Mouse (Mus musculus) lung, adult 2 months (tissue): ENCODE data around the gene Atp2c2. TPM values are rescaled to one million over a fixed set of nuclear protein-coding genes. Genes with fewer than 3 reads are reported as not detected.

Experiments used
- DNase-seq: peaks from one replicate; pipeline ENCODE4 v3.0.0; 2022
- H3K4me1 ChIP-seq: fragments of 200-500 bp; 2 replicates; pipeline ENCODE4 v1.6.1; 2011; ENCODE audit warnings: low read length; ENCODE audit not compliant: control insufficient read depth, insufficient read depth
- H3K4me3 ChIP-seq: fragments of 200-500 bp; replicated peaks from 2 replicates; pipeline ENCODE3; 2011; ENCODE audit warnings: low read depth, mild to moderate bottlenecking, control low read depth, low read length; ENCODE audit errors: extremely low read depth
- CTCF ChIP-seq: fragments of 200-500 bp; IDR thresholded peaks from 2 replicates; pipeline ENCODE4 v1.5.1; 2011; ENCODE audit warnings: mild to moderate bottlenecking, low read length, control low read depth; ENCODE audit not compliant: insufficient read depth
- POLR2A ChIP-seq: fragments of 200-500 bp; IDR thresholded peaks from 2 replicates; pipeline ENCODE4 v1.6.1; 2011; ENCODE audit warnings: low read depth, mild to moderate bottlenecking, control low read depth, low read length, borderline replicate concordance; ENCODE audit errors: extremely low read depth
- WGBS: fragments of 180-500 bp; shearing (Covaris S2); methylation state at CpG from one replicate; pipeline ENCODE4 v1.1.7; 2018; 5-methylcytosine and 5-hydroxymethylcytosine counted together
- polyA plus RNA-seq: library from polyadenylated mRNA; depleted of rRNA; stranded (reverse); fragments of >200 nt; gene quantifications from 2 replicates; pipeline ENCODE4 v1.2.3, GENCODE M21; 2012

Gene Atp2c2
- polyA plus RNA-seq, 1 experiment: 7.2 TPM

DNA sequence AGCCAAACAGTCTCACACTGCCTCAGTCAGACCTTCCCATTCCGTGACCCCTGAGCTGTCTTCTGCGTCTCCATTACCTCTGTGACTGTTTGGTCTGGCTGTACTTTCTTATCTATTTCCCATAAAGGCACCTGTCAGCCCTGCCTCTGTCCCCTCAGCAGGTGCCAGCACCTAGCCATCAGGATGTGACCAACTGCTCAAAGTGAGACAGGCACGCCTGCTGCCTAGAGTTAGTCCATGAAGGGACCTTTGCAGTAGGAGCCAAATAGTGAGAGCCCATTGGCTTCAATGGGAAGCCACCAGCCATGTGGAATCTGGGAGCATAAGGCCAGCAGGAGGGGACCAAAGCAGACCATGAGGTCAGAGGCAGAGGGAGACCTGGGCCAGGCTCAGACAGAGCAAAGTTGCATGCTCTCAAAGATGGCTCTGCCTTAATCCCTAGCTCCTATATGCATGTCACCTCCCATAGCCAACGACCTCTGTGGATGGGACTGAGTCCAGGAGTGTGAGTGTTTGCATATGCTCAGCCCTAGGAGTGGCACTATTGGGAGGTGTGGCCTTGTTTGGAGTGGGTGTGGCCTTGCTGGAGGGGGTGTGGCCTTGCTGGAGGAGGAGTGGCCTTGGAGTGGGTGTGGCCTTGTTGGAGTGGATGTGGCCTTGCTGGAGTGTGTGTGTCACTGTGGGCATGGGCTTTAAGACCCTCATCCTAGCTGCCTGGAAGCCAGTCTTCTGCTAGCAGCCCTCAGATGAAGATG lies 81.5 kb downstream of the Atp2c2 start:
- H3K4me3 ChIP-seq: no peak overlapping the region
- TF ChIP-seq CTCF (no peak), POLR2A (no peak)
- DNase-seq: peak; percentile 50
- peaks cover 10% of the 10 kb centered on the region for H3K4me1 ChIP-seq
- WGBS: 57% methylated on average over 4 of the region's 4 CpGs

DNA sequence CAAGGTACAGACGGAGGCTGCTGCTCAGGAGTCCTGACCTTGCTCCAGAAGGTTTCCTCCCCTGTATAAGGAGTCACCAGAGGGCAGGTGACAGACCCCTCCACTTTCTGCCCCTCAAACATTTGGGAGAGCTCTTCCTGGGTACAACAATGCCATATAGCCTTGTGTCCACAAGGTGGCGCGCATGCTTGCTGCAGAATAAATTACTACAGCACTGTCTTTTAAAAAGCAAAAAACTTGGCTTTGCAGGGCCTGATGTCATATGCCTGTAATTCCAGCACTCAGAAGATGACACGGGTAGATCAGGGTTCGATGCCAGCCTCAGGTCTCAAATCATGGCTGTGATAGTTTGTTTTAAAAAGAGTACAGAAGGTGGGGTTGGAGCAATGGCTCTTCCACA lies 82.9 kb downstream of the Atp2c2 start:
- H3K4me1 ChIP-seq: peaks cover 4% of the 10 kb centered on the region

DNA sequence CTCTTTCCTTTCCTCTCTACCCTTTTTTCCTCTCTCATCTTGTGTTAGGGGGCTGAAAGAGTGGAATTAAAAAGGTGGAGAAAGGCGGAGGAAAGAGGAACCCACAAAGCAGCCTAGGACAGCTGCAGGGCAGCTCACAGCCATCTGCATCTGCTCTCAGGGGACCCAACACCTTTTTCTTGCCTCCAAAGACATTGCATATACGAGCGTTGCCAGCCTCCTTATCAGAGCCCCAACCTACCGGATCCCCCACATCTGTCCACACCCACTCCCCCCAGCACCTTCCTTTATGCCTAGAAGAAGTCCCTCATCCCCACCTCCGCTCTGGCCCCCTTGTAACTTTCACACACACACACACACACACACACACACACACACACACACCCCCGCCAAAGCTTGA lies 83.8 kb downstream of the Atp2c2 start:
- Histone ChIP-seq H3K4me1 (peaks cover 3% of the 10 kb centered on the region; the same call in 1 of the 2 replicates), H3K4me3 (no peak overlapping the region)
- DNase-seq: no peak
- WGBS: 75% methylated on average over 6 of the region's 6 CpGs
- no peak for TF ChIP-seq CTCF
- TF ChIP-seq POLR2A: no peak

More for the DNA sequence above, 82.9 kb downstream of the Atp2c2 start:
- WGBS: 4% methylated on average over 5 of the region's 5 CpGs
- peak; percentile 74 for DNase-seq
- TF ChIP-seq POLR2A (no peak), CTCF (peak; percentile 78)
- no peak overlapping the region for H3K4me3 ChIP-seq

DNA sequence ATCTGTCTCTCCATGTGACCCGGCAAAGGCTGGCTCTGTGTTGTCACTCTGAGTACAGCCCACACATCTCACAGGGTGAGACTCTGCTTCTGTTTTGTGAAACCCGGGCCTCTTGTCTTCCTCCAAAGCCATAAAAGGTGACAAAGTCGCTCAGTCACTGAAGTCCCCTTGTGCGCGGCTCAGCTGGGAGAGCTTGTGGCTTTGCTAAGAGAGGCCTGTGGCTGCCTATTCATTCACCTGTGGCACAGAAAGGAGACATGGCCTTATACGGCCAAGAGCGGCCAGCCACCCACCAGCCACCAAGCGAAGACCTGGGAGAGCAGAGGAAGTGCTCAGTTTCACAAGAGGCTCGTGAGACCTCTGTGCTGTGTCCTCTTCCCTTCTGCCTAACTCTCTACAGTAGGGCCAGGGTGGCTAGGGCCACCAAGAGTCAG lies 84.3 kb downstream of the Atp2c2 start:
- DNase-seq: no peak
- Histone ChIP-seq H3K4me1 (peaks cover under 1% of the 10 kb centered on the region; the same call in 1 of the 2 replicates), H3K4me3 (no peak overlapping the region)
- TF ChIP-seq CTCF: no peak
- no peak for TF ChIP-seq POLR2A
- WGBS: 65% methylated on average over 9 of the region's 9 CpGs

DNA sequence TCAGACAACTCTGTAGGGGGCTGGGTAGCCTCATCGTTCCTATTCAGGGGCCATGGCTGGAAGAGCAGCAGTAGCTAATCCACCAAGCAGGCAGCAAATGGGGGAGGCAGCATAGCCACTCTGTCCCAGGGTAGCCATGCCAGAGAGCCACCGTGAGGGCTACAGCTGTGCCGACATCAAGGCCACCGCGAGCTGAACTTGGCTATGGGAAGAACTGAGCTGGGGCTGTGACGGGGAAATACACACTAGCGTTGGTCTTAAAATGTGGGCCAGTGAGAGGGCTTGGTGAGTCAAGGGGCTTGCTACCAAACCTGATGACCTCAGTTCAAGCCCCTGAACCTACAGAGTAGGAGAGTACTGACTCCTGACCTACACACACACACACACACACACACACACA lies 84.9 kb downstream of the Atp2c2 start:
- Histone ChIP-seq H3K4me1 (no peaks in the 10 kb centered on the region), H3K4me3 (no peak overlapping the region)
- WGBS: 64% methylated on average over 7 of the region's 7 CpGs
- DNase-seq: no peak
- TF ChIP-seq POLR2A (no peak), CTCF (no peak)

DNA sequence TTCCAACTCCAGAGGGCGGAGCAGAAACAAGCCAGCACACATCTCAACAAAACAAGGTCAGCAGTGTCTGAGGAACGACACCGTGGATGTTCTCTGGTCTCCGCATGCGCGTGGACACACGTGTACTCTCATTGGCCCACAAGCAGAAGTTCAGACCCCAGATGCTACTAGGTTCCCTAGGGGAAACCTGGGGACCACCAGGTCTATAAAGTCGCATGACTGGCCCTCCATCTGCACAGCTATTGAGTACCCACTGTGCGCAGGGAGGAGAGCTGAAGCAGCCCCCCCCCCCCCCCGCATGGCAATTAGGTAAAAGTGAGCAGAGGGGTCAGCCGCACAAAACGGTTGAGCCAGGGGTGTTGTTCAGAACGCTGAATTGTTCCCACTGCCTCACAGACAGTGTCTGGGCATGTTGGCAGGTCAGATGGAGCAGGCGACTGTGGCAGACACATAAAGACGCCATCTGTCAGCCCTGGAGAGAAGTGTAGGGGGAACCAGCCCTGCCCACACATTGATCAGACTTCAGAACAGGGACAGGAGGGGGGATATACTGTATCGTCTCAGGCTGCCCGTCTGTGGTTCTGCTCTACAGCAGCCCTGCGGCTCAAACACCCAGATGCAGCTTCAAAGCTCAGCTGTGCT lies 86.1 kb downstream of the Atp2c2 start:
- H3K4me1 ChIP-seq: no peaks in the 10 kb centered on the region
- DNase-seq: no peak
- 71% methylated on average over 18 of the region's 18 CpGs for WGBS

DNA sequence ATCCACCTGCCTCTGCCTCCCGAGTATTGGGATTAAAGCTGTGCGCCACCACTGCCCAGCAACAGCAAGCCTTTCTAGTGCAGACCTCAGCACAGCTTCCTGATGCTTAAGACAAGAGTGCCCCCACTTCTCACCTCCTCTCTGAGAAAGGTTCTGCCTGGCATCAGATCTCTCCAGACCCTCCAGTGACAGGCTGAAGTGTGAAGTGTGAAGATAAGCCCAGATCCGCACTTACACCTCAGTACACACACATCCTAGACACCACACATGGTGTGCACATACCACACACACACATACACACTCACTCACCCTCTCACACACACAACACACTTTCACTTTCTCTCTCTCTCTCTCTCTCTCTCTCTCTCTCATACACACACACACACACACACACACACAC lies 87.1 kb downstream of the Atp2c2 start:
- H3K4me3 ChIP-seq: no peak overlapping the region
- 67% methylated on average over 3 of the region's 3 CpGs for WGBS
- TF ChIP-seq POLR2A (no peak), CTCF (no peak)
- no peaks in the 10 kb centered on the region for H3K4me1 ChIP-seq
- DNase-seq: no peak

More for the DNA sequence above, 86.1 kb downstream of the Atp2c2 start:
- TF ChIP-seq CTCF: no peak
- no peak for TF ChIP-seq POLR2A
- H3K4me3 ChIP-seq: no peak overlapping the region

DNA sequence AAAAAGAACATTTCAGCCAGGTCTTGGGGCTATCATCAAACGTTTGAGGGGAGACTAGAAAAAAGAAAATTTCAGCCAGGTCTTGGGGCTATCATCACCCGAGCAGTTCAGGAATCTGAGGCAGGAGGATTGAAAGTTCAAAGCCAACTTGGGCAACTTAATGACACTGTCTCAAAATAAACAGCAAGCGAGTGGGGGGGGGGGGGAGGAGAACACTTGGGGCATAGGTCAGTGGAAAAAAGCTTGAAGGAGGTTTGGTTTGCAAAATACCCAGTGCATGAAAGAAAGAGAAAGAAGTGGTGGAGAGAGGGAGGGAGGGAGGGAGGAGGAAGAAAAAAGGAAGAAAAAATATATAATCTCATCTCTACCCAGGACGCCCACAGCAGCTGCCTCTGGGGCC lies 87.5 kb downstream of the Atp2c2 start:
- WGBS: 47% methylated on average over 4 of the region's 4 CpGs

DNA sequence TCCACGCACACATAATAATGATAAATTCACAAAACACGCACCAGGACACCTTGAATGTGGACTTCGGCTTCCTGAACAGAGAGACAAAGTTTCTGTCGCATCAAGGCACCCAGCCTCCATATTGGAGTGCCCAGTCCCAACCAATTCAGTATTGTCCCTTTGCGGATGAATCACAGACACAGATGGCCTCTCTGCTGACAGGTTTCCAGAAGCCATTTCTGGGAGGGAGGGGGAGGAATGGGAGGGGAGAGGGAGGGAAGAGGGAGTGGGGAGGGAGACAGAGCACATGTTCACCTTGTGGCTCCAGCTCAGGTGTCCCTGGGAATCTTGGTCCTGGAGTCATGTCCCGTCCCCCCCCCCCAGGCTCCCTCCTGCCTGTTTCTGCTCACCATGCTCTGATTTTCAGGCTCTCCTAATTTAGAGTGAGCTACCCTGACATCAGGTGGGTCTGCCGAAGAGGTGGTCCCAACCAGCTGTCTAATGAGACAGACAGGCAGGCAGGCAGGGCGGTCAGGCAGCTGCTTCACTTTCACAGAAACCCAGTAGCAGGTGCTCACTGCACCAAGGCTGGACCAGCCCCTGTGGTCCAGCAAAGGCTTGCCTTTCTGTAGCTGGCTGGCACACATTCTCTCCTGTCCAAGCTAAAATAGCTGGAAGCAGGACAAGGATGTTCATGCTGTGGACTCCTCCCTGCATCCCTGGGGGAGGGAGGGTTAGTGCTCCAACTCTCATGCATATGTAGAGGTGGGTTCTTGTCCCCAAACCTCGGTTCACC lies 89.0 kb downstream of the Atp2c2 start:
- TF ChIP-seq CTCF: no peak
- no peak for TF ChIP-seq POLR2A
- 90% methylated on average over 9 of the region's 9 CpGs for WGBS
- DNase-seq: no peak
- Histone ChIP-seq H3K4me3 (no peak overlapping the region), H3K4me1 (peaks cover 5% of the 10 kb centered on the region; the same call in 1 of the 2 replicates)

More for the DNA sequence above, 87.5 kb downstream of the Atp2c2 start:
- no peak for TF ChIP-seq CTCF
- TF ChIP-seq POLR2A: no peak
- Histone ChIP-seq H3K4me3 (no peak overlapping the region), H3K4me1 (peaks cover 4% of the 10 kb centered on the region; the same call in 1 of the 2 replicates)
- no peak for DNase-seq
